Mouse (Mus musculus): ENCODE results near the gene Adap1. TPM values are rescaled to one million over a fixed set of nuclear protein-coding genes. Genes with fewer than 3 reads are reported as not detected.

Adap1 gene
- total and polyA plus RNA-seq, 3 experiments: 1.5 to 2.8 (median 1.7) TPM

DNA sequence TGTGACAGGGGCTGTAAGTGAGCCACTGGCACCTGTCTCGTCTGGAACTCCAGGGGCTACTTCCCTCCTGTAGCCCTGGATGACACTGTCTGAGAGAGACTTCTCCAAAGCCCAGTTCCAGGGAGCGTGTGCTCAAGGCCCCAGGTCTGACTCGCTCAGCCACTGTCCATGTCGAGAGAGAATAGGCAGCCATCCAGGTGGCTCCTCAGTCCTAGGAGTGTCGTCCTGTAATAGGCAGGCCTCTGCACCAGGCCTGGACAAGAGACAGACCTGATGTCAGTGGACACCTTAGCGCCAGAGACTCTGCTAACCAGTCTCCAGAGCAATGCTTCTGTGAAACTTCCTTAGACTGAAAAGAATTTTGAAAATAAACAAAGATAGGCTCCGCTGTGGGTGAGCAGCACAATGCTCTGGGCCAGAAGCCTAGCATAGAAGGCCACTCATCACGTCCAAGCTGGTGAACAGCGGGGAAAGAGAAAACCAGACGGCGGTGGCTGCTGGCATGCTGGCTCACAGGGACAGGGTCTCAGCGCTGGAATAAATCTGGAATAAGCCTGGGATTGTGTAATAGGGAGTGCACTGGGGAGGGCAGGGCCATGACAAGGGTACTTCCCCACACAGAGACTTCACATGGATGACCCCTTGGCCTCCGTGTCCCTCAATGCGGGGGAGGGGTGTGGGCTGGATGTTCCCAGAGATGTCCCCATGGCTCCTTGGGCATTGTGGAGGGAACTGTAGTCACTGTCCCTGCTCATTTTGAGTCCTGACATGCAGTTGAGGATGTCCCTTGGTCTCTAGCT is 39.1 kb downstream of the Adap1 start:
- intact Hi-C loops (cut with DNase I): no loop called here
- no peak for DNase-seq
- Histone ChIP-seq H3K27me3 (ENCODE audit: control insufficient read depth, insufficient read depth, low read length) (no peaks in the 10 kb centered on the region), H3K79me2 (replicated peaks; ENCODE audit: control insufficient read depth, insufficient read depth, low read length) (no peaks in the 10 kb centered on the region), H3K4me3 (no peak overlapping the region), H3K36me3 (ENCODE audit: control insufficient read depth, insufficient read depth, low read length) (no peaks in the 10 kb centered on the region), H3K9ac (ENCODE audit: low read depth, low read length) (no peak overlapping the region), H3K4me1 (ENCODE audit: control insufficient read depth, insufficient read depth, low read length) (no peaks in the 10 kb centered on the region; the same call in 1 of the 2 replicates), H3K27ac (no peak overlapping the region)
- TF ChIP-seq EP300 (IDR thresholded peaks at IDR 0.05; ENCODE audit: insufficient read depth, low read depth, low read length): no peak
- 57% methylated on average over 14 of the region's 14 CpGs for WGBS

GRCm38 (mm10) chr5:139285383-139286067 is 39.9 kb downstream of the Adap1 start:
- TF ChIP-seq POLR2A (IDR thresholded peaks at IDR 0.05; ENCODE audit: insufficient read depth, low read depth, low read length) (no peak), CTCF (IDR thresholded peaks at IDR 0.05) (no peak), EP300 (IDR thresholded peaks at IDR 0.05; ENCODE audit: insufficient read depth, low read depth, low read length) (no peak)
- no peak overlapping the region for H3K9ac ChIP-seq (ENCODE audit: low read depth, low read length)
- no peak for DNase-seq
- intact Hi-C loops (cut with DNase I): no loop called here
- no peaks in the 10 kb centered on the region; the same call in 1 of the 2 replicates for H3K4me1 ChIP-seq (ENCODE audit: control insufficient read depth, insufficient read depth, low read length)
- H3K27me3 ChIP-seq (ENCODE audit: control insufficient read depth, insufficient read depth, low read length): no peaks in the 10 kb centered on the region
- H3K27ac ChIP-seq: no peak overlapping the region
- no peak overlapping the region for H3K4me3 ChIP-seq
- H3K36me3 ChIP-seq (ENCODE audit: control insufficient read depth, insufficient read depth, low read length): no peaks in the 10 kb centered on the region
- 50% methylated on average over 8 of the region's 8 CpGs for WGBS
- no peaks in the 10 kb centered on the region for H3K79me2 ChIP-seq (replicated peaks; ENCODE audit: control insufficient read depth, insufficient read depth, low read length)

- H3K27ac ChIP-seq: no peak overlapping the region
These were observed 41.8 kb downstream of the Adap1 start for GRCm38 (mm10) chr5:139283460-139284180.

DNA sequence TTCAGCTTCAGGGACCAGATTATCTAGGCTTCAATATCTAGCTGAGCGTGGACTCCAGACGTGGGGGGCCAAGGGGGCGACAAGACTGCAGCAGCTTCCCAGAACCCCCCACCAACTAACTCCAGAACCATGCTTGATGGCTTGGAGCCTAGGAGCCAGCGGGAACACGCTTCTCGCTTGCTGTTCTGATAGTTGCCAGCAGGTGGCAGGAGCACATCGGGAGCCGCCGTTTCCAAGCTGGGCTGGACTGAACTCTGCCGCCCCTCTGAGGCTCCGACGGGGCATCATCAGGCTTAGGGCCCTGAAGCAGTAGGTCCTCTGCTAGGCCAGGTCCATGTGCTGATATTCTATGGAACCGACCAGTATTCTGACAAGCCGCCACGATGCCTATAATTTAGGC is 43.2 kb downstream of the Adap1 start:
- WGBS: 4% methylated on average over 15 of the region's 15 CpGs
- no peak overlapping the region for H3K27ac ChIP-seq

More at GRCm38 (mm10) chr5:139283460-139284180, 41.8 kb downstream of the Adap1 start:
- Histone ChIP-seq H3K9ac (ENCODE audit: low read depth, low read length) (no peak overlapping the region), H3K4me1 (ENCODE audit: control insufficient read depth, insufficient read depth, low read length) (no peaks in the 10 kb centered on the region; the same call in 1 of the 2 replicates), H3K4me3 (no peak overlapping the region), H3K79me2 (replicated peaks; ENCODE audit: control insufficient read depth, insufficient read depth, low read length) (no peaks in the 10 kb centered on the region), H3K27me3 (ENCODE audit: control insufficient read depth, insufficient read depth, low read length) (no peaks in the 10 kb centered on the region), H3K36me3 (ENCODE audit: control insufficient read depth, insufficient read depth, low read length) (no peaks in the 10 kb centered on the region)
- no peak for DNase-seq
- TF ChIP-seq EP300 (IDR thresholded peaks at IDR 0.05; ENCODE audit: insufficient read depth, low read depth, low read length) (no peak), CTCF (IDR thresholded peaks at IDR 0.05) (no peak), POLR2A (IDR thresholded peaks at IDR 0.05; ENCODE audit: insufficient read depth, low read depth, low read length) (no peak)
- intact Hi-C loops (cut with DNase I): loop anchor here (2.0 to 5.0 kb wide), 3 partner anchors 39 to 184 kb away; no protein-coding TSS in a partner anchor
- 94% methylated on average over 14 of the region's 14 CpGs for WGBS

GRCm38 (mm10) chr5:139281373-139282112 is 43.9 kb downstream of the Adap1 start:
- intact Hi-C loops (cut with DNase I): loop anchor here (1.0 to 5.0 kb wide), 4 partner anchors 41 to 224 kb away; no protein-coding TSS in a partner anchor
- H3K79me2 ChIP-seq (replicated peaks; ENCODE audit: control insufficient read depth, insufficient read depth, low read length): no peaks in the 10 kb centered on the region
- no peaks in the 10 kb centered on the region for H3K36me3 ChIP-seq (ENCODE audit: control insufficient read depth, insufficient read depth, low read length)
- no peak overlapping the region for H3K4me3 ChIP-seq
- H3K4me1 ChIP-seq (ENCODE audit: control insufficient read depth, insufficient read depth, low read length): no peaks in the 10 kb centered on the region
- H3K27ac ChIP-seq: no peak overlapping the region
- H3K27me3 ChIP-seq (ENCODE audit: control insufficient read depth, insufficient read depth, low read length): no peaks in the 10 kb centered on the region
- WGBS: 40% methylated on average over 10 of the region's 11 CpGs
- no peak overlapping the region for H3K9ac ChIP-seq (ENCODE audit: low read depth, low read length)
- TF ChIP-seq POLR2A (IDR thresholded peaks at IDR 0.05; ENCODE audit: insufficient read depth, low read depth, low read length): no peak
- no peak for TF ChIP-seq EP300 (IDR thresholded peaks at IDR 0.05; ENCODE audit: insufficient read depth, low read depth, low read length)
- no peak for TF ChIP-seq CTCF (IDR thresholded peaks at IDR 0.05)
- DNase-seq: no peak

More for the DNA sequence above, 43.2 kb downstream of the Adap1 start:
- peak; percentile 81 to 90 for DNase-seq
- no peaks in the 10 kb centered on the region for H3K36me3 ChIP-seq (ENCODE audit: control insufficient read depth, insufficient read depth, low read length)
- TF ChIP-seq EP300 (IDR thresholded peaks at IDR 0.05; ENCODE audit: insufficient read depth, low read depth, low read length): 0 out of 2 replicates have a peak, but pooled peaks have one; percentile 73
- TF ChIP-seq POLR2A (IDR thresholded peaks at IDR 0.05; ENCODE audit: insufficient read depth, low read depth, low read length): no peak
- TF ChIP-seq CTCF (IDR thresholded peaks at IDR 0.05): no peak; the same call in 1 of the 2 replicates
- no peak overlapping the region for H3K9ac ChIP-seq (ENCODE audit: low read depth, low read length)
- intact Hi-C loops (cut with DNase I): loop anchor here (1.0 to 5.0 kb wide), 4 partner anchors 40 to 223 kb away; no protein-coding TSS in a partner anchor
- no peaks in the 10 kb centered on the region for H3K79me2 ChIP-seq (replicated peaks; ENCODE audit: control insufficient read depth, insufficient read depth, low read length)
- no peaks in the 10 kb centered on the region for H3K27me3 ChIP-seq (ENCODE audit: control insufficient read depth, insufficient read depth, low read length)
- no peaks in the 10 kb centered on the region; the same call in 1 of the 2 replicates for H3K4me1 ChIP-seq (ENCODE audit: control insufficient read depth, insufficient read depth, low read length)
- no peak overlapping the region for H3K4me3 ChIP-seq

Measured in heart, adult 2 months (tissue).